Mouse (Mus musculus) heart, embryonic 15.5 days (tissue): ENCODE measurements around the gene Bcam. TPM values are rescaled to one million over a fixed set of nuclear protein-coding genes. Genes with fewer than 3 reads are reported as not detected.

Source experiments
- ATAC-seq: fragments of 200-750 bp; cut with Nextera tagmentation; replicated peaks from 2 replicates; pipeline ENCODE4 v1.8.0; 2017; ENCODE audit warnings: low read depth, moderate TSS enrichment; ENCODE audit not compliant: insufficient number of reproducible peaks, insufficient read depth, low FRiP score
- H3K27ac ChIP-seq: fragments of 300-500 bp; sonication (generic); 2 replicates; pipeline ENCODE4 v1.5.1; 2015; ENCODE audit warnings: mild to moderate bottlenecking, inconsistent platforms
- H3K27me3 ChIP-seq: fragments of 300-500 bp; sonication (generic); 2 replicates; pipeline ENCODE4 v1.6.1; 2015; ENCODE audit warnings: inconsistent platforms
- H3K36me3 ChIP-seq: fragments of 300-500 bp; sonication (generic); 2 replicates; pipeline ENCODE4 v1.6.1; 2015; ENCODE audit warnings: mild to moderate bottlenecking, inconsistent platforms
- H3K4me1 ChIP-seq: fragments of 300-500 bp; sonication (generic); replicated peaks from 2 replicates; pipeline ENCODE4 v1.6.1; 2015; ENCODE audit warnings: inconsistent platforms
- H3K4me2 ChIP-seq: fragments of 300-500 bp; sonication (generic); 2 replicates; pipeline ENCODE4 v1.6.1; 2015; ENCODE audit warnings: inconsistent platforms, mild to moderate bottlenecking, moderate library complexity
- H3K4me3 ChIP-seq: fragments of 300-500 bp; sonication (generic); 2 replicates; pipeline ENCODE4 v1.5.1; 2015; ENCODE audit warnings: mild to moderate bottlenecking, inconsistent platforms
- H3K9ac ChIP-seq: fragments of 300-500 bp; sonication (generic); 2 replicates; pipeline ENCODE4 v1.6.1; 2015; ENCODE audit warnings: mild to moderate bottlenecking, inconsistent platforms
- H3K9me3 ChIP-seq: fragments of 300-500 bp; sonication (generic); replicated peaks from 2 replicates; pipeline ENCODE4 v1.6.1; 2016; ENCODE audit warnings: inconsistent platforms
- WGBS: fragments of 180-500 bp; shearing (Covaris S2); methylation state at CpG from one replicate; pipeline ENCODE4 v1.1.7; 2015; ENCODE audit warnings: mixed read lengths; 5-methylcytosine and 5-hydroxymethylcytosine counted together
- polyA plus RNA-seq: library from polyadenylated mRNA; unstranded; fragments of >200 nt; fragmentation: Nextera tagmentation; extraction: Ambion mirVana; gene quantifications from 2 replicates; pipeline ENCODE4 v1.2.1, GENCODE M21; 2015

The Bcam gene
- polyA plus RNA-seq, 1 experiment from 2014 or later, result 358 TPM

- Histone ChIP-seq H3K4me2 (no peak overlapping the region), H3K9me3 (no peaks in the 10 kb centered on the region), H3K27me3 (no peaks in the 10 kb centered on the region), H3K9ac (no peak overlapping the region), H3K27ac (no peak overlapping the region), H3K4me1 (peaks cover 52% of the 10 kb centered on the region), H3K36me3 (peaks cover 19% of the 10 kb centered on the region), H3K4me3 (no peak overlapping the region)
- WGBS, result 54% methylated on average over 5 of the region's 5 CpGs
- ATAC-seq, result no peak
These were observed 28.3 kb downstream of the Bcam start for GRCm38 (mm10) chr7:19742468-19742867.

- H3K4me1 ChIP-seq, result peaks cover 42% of the 10 kb centered on the region
- no peak overlapping the region for H3K4me2 ChIP-seq
- WGBS, result 34% methylated on average over 8 of the region's 8 CpGs
- H3K4me3 ChIP-seq, result no peak overlapping the region
- no peaks in the 10 kb centered on the region for H3K27me3 ChIP-seq
- ATAC-seq, result no peak
- peaks cover 28% of the 10 kb centered on the region for H3K36me3 ChIP-seq
- H3K27ac ChIP-seq, result peak overlapping the region; percentile 18; the same call in 1 of the 2 replicates
- H3K9me3 ChIP-seq, result no peaks in the 10 kb centered on the region
- H3K9ac ChIP-seq, result no peak overlapping the region
These were observed 29.3 kb downstream of the Bcam start for GRCm38 (mm10) chr7:19741329-19742031.

- 76% methylated on average over 11 of the region's 11 CpGs for whole genome bisulfite sequencing
- Histone ChIP-seq H3K4me2 (no peak overlapping the region), H3K27ac (no peak overlapping the region), H3K27me3 (no peaks in the 10 kb centered on the region), H3K4me3 (no peak overlapping the region), H3K9me3 (no peaks in the 10 kb centered on the region), H3K36me3 (peaks cover 29% of the 10 kb centered on the region), H3K9ac (no peak overlapping the region), H3K4me1 (peaks cover 31% of the 10 kb centered on the region)
- ATAC-seq, result no peak
These were observed 30.5 kb downstream of the Bcam start for GRCm38 (mm10) chr7:19740269-19740668.

- peaks cover 16% of the 10 kb centered on the region for H3K4me1 ChIP-seq
- no peak overlapping the region for H3K9ac ChIP-seq
- H3K27ac ChIP-seq, result no peak overlapping the region
- no peak for ATAC-seq
- H3K27me3 ChIP-seq, result no peaks in the 10 kb centered on the region
- H3K9me3 ChIP-seq, result no peaks in the 10 kb centered on the region
- H3K4me2 ChIP-seq, result no peak overlapping the region
- H3K36me3 ChIP-seq, result peaks cover 34% of the 10 kb centered on the region
- H3K4me3 ChIP-seq, result no peak overlapping the region
- 92% methylated on average over 3 of the region's 3 CpGs for WGBS
These were observed 32.0 kb downstream of the Bcam start for GRCm38 (mm10) chr7:19738771-19739170.

- ATAC-seq, result no peak
These were observed 34.3 kb downstream of the Bcam start for GRCm38 (mm10) chr7:19736389-19737057.

GRCm38 (mm10) chr7:19734178-19734666 lies 36.6 kb downstream of the Bcam start:
- Histone ChIP-seq H3K9me3 (no peaks in the 10 kb centered on the region), H3K4me2 (no peak overlapping the region), H3K4me3 (no peak overlapping the region), H3K36me3 (peaks cover 64% of the 10 kb centered on the region), H3K27me3 (no peaks in the 10 kb centered on the region), H3K4me1 (no peaks in the 10 kb centered on the region), H3K27ac (no peak overlapping the region), H3K9ac (no peak overlapping the region)
- 81% methylated on average over 10 of the region's 10 CpGs for WGBS
- ATAC-seq, result no peak

More at GRCm38 (mm10) chr7:19736389-19737057, 34.3 kb downstream of the Bcam start:
- H3K36me3 ChIP-seq, result peaks cover 46% of the 10 kb centered on the region
- no peaks in the 10 kb centered on the region for H3K27me3 ChIP-seq
- peaks cover 8% of the 10 kb centered on the region for H3K4me1 ChIP-seq
- no peak overlapping the region for H3K4me3 ChIP-seq
- H3K9me3 ChIP-seq, result no peaks in the 10 kb centered on the region
- H3K27ac ChIP-seq, result no peak overlapping the region
- no peak overlapping the region for H3K9ac ChIP-seq
- 85% methylated on average over 16 of the region's 16 CpGs for WGBS
- H3K4me2 ChIP-seq, result no peak overlapping the region

GRCm38 (mm10) chr7:19726541-19726940 lies 44.3 kb downstream of the Bcam start:
- no peak for ATAC-seq
- H3K36me3 ChIP-seq, result peaks cover 63% of the 10 kb centered on the region
- WGBS, result 86% methylated on average over 4 of the region's 4 CpGs

GRCm38 (mm10) chr7:19724167-19724566 lies 46.6 kb downstream of the Bcam start:
- no peak overlapping the region for H3K4me2 ChIP-seq
- WGBS, result 94% methylated on average over 12 of the region's 12 CpGs
- no peak overlapping the region for H3K9ac ChIP-seq
- H3K27ac ChIP-seq, result no peak overlapping the region
- H3K9me3 ChIP-seq, result no peaks in the 10 kb centered on the region; the same call in 1 of the 2 replicates
- no peaks in the 10 kb centered on the region for H3K27me3 ChIP-seq
- no peak for ATAC-seq
- H3K4me3 ChIP-seq, result no peak overlapping the region
- no peaks in the 10 kb centered on the region for H3K4me1 ChIP-seq
- H3K36me3 ChIP-seq, result peaks cover 55% of the 10 kb centered on the region

More at GRCm38 (mm10) chr7:19726541-19726940, 44.3 kb downstream of the Bcam start:
- H3K9me3 ChIP-seq, result no peaks in the 10 kb centered on the region
- H3K4me2 ChIP-seq, result no peak overlapping the region
- H3K4me1 ChIP-seq, result no peaks in the 10 kb centered on the region
- H3K27ac ChIP-seq, result no peak overlapping the region
- no peaks in the 10 kb centered on the region for H3K27me3 ChIP-seq
- no peak overlapping the region for H3K9ac ChIP-seq
- H3K4me3 ChIP-seq, result no peak overlapping the region

- Histone ChIP-seq H3K36me3 (peaks cover 42% of the 10 kb centered on the region), H3K27me3 (no peaks in the 10 kb centered on the region), H3K27ac (peak overlapping the region; percentile 60), H3K4me1 (no peaks in the 10 kb centered on the region), H3K4me2 (no peak overlapping the region), H3K9me3 (no peaks in the 10 kb centered on the region; the same call in 1 of the 2 replicates), H3K4me3 (no peak overlapping the region), H3K9ac (no peak overlapping the region)
- peak; percentile 54 for ATAC-seq
- WGBS, result 75% methylated on average over 6 of the region's 6 CpGs
These were observed 48.0 kb downstream of the Bcam start for GRCm38 (mm10) chr7:19722754-19723195.

GRCm38 (mm10) chr7:19719200-19719599 lies 51.6 kb downstream of the Bcam start:
- Histone ChIP-seq H3K27ac (no peak overlapping the region), H3K4me2 (no peak overlapping the region), H3K4me3 (no peak overlapping the region), H3K4me1 (peaks cover 17% of the 10 kb centered on the region), H3K36me3 (peaks cover 20% of the 10 kb centered on the region), H3K9me3 (no peaks in the 10 kb centered on the region; the same call in 1 of the 2 replicates), H3K27me3 (no peaks in the 10 kb centered on the region), H3K9ac (no peak overlapping the region)
- ATAC-seq, result no peak
- WGBS, result 91% methylated on average over 4 of the region's 4 CpGs

- peaks cover 25% of the 10 kb centered on the region for H3K4me1 ChIP-seq
- no peak for ATAC-seq
- H3K36me3 ChIP-seq, result peaks cover 22% of the 10 kb centered on the region
- 89% methylated on average over 5 of the region's 5 CpGs for whole genome bisulfite sequencing
- no peak overlapping the region for H3K4me2 ChIP-seq
- no peak overlapping the region for H3K9ac ChIP-seq
- H3K27ac ChIP-seq, result no peak overlapping the region
- no peak overlapping the region for H3K4me3 ChIP-seq
- H3K9me3 ChIP-seq, result no peaks in the 10 kb centered on the region; the same call in 1 of the 2 replicates
- no peaks in the 10 kb centered on the region for H3K27me3 ChIP-seq
These were observed 52.4 kb downstream of the Bcam start for GRCm38 (mm10) chr7:19718297-19718952.
